Mouse (Mus musculus) cerebellum, adult 2 months (tissue): ENCODE data around the gene S1pr2.

Experiments
- CTCF ChIP-seq: fragments of 200-500 bp; IDR thresholded peaks from 2 replicates; pipeline ENCODE4 v1.5.1; 2011; ENCODE audit warnings: low read depth, mild to moderate bottlenecking, control low read depth, low read length, moderate library complexity, borderline replicate concordance; ENCODE audit not compliant: insufficient read depth
- POLR2A ChIP-seq: fragments of 200-500 bp; IDR thresholded peaks from 2 replicates; pipeline ENCODE4 v1.6.1; 2011; ENCODE audit warnings: low read length, control low read depth, borderline replicate concordance; ENCODE audit not compliant: insufficient read depth

- no peak for TF ChIP-seq CTCF
- no peak for TF ChIP-seq POLR2A
Measured at GRCm38 (mm10) chr9:21002270-21002626, 25.7 kb upstream of the S1pr2 start.
